ENCODE assay signal across 8 mouse cellular contexts in the genomic region with DNA sequence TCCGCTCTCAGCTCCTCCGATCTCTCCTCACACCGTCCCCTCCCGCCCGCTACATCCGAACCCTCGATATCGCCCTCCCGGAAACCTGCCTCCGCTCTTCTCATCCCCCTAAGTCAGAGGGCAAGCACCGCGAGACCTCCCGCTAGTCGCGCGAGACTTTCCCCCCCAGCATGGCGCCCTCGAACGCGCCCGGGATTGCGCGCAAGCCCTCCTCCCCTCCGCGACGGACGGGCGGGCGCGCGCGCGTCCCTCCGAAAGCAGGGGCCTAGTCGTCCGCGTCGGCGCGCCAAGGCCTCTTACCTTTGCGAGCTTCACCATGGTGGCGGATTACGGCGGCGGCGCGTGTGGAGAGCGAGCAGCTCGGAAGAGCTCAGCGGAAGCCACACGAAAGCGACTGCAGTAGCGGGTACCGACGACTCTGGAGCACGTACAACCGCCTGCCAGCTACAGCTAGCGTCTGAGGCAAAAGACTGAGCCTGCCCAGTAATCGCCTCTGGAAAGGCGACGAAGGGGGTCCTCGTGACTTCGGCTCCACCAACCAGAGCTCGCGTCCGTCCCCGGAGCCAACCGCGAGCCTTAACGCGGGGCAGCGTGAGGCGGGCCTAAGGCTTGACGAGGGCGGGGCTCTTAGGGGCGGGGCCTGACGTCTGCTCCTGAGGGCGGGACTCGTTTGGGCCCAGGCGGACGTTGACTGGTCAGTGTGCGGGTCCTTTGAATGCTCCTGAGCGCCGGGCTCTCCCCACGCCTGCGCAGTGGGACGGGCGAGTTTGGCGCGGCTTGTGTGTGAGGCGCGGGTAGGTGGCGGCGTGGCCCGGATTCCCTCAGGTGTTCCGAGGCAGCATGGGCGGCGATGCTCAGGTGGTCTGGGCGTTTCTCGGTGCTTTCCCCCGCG. TPM values are rescaled to one million over a fixed set of nuclear protein-coding genes. Genes with fewer than 3 reads are reported as not detected.
DNase-seq lines count a peak whose midpoint lies in the region; ATAC-seq lines count a peak whose summit lies in the region.

Gene Ncl, minus strand, starts transcription at position 495 of the 892 bp plus-strand sequence.

- WGBS in hindbrain, embryonic 15.5 days = under 1% methylated on average over 102 of the region's 102 CpGs

- H3K27me3 ChIP-seq in hindbrain, embryonic 15.5 days = no peaks in the 10 kb centered on the region

- peaks cover 34% of the 10 kb centered on the region for H3K36me3 ChIP-seq in hindbrain, embryonic 15.5 days

- peak within 1 kb of the TSS; percentile 85 for H3K4me2 ChIP-seq in hindbrain, embryonic 15.5 days

- peak; percentile 98 for ATAC-seq in hindbrain, embryonic 15.5 days (ENCODE audit: low FRiP score, low read depth)

- peak within 1 kb of the TSS; percentile 97 for H3K27ac ChIP-seq in hindbrain, embryonic 15.5 days (replicated peaks)

- peaks cover 26% of the 10 kb centered on the region for H3K4me1 ChIP-seq in hindbrain, embryonic 15.5 days (replicated peaks)

- peak within 1 kb of the TSS; percentile 72 for H3K4me3 ChIP-seq in hindbrain, embryonic 15.5 days

- H3K9me3 ChIP-seq in hindbrain, embryonic 15.5 days = no peaks in the 10 kb centered on the region

- peak; percentile 98 for DNase-seq in T-cell, adult 2 months (ENCODE audit: low spot score)
- peak; percentile 96 to 98 for DNase-seq in cerebellum, postnatal 36 days
- peak; percentile 97 for DNase-seq in frontal cortex, postnatal 36 days (ENCODE audit: low spot score in 2 of 2)
- DNase-seq in left cerebral cortex, adult 11 months (ENCODE audit: low spot score) = peak; percentile 96
- DNase-seq in lung, postnatal 4 days = peak; percentile 99
- peak; percentile 97 for DNase-seq in retina, postnatal 7 days (ENCODE audit: low read depth, low spot score)
- DNase-seq in urinary bladder, adult 2 months (ENCODE audit: low spot score) = peak; percentile 88

- peak within 1 kb of the TSS; percentile 76 for H3K9ac ChIP-seq in hindbrain, embryonic 15.5 days

RNA-seq across cellular contexts. Expression of gene Ncl, which starts in this region (rescaled TPM):
- 202 and 210 TPM in 2 replicates for polyA plus RNA-seq in hindbrain, embryonic 15.5 days (2015; fragmentation: Nextera tagmentation; extraction: Ambion mirVana)
- 64.7 and 132 TPM in 2 replicates for polyA plus RNA-seq in urinary bladder, adult 2 months (2012; rRNA removed)

Comparison
In these comparisons a context has a peak if more than half of its experiments do, and no peak if none do; other contexts are left out.
1. Peak in every context shown above with its lines: DNase-seq, ATAC-seq, H3K4me3 ChIP-seq and H3K27ac ChIP-seq.